Mouse (Mus musculus) erythroid progenitor cell, adult 5-6 weeks (primary cell): ENCODE data around the gene Il10rb. TPM values are rescaled to one million over a fixed set of nuclear protein-coding genes. Genes with fewer than 3 reads are reported as not detected.

Experiments used
- ATAC-seq: replicated peaks from 2 replicates; pipeline ENCODE4 v1.8.0; 2016; ENCODE audit warnings: moderate number of reproducible peaks, mild to moderate bottlenecking, moderate TSS enrichment, inconsistent platforms; ENCODE audit not compliant: poor library complexity, low FRiP score, severe bottlenecking
- total RNA-seq, 2 experiments: library from RNA; stranded (forward) in 1 of 2; stranded (reverse) in 1 of 2; fragments of 150-400 nt in 1 of 2; fragments of 186-747, 209-891 nt in 1 of 2; gene quantifications; 2 replicates each; pipeline versions ENCODE4 v1.2.3 to v1.2.4; 2015 to 2017; ENCODE audit warnings: low replicate concordance in 2 of 2

Il10rb gene
- total RNA-seq, 2 experiments from 2014 or later, result 21.8 to 33.1 TPM

- ATAC-seq, result peak; percentile 87
Measured at GRCm38 (mm10) chr16:91464594-91465504, 58.9 kb downstream of the Il10rb start.

- ATAC-seq, result peak; percentile 45
Measured at GRCm38 (mm10) chr16:91465505-91466240, 59.7 kb downstream of the Il10rb start.

GRCm38 (mm10) chr16:91466566-91466965 is 60.6 kb downstream of the Il10rb start:
- no peak for ATAC-seq

GRCm38 (mm10) chr16:91470470-91470869 is 64.5 kb downstream of the Il10rb start:
- ATAC-seq, result no peak

- no peak for ATAC-seq
Measured at GRCm38 (mm10) chr16:91471481-91471880, 65.5 kb downstream of the Il10rb start.

Other genes starting within 250 kb of the Il10rb start
- gene Olig2, start 180.7 kb upstream of the Il10rb start, total RNA-seq (2015; ENCODE audit: low replicate concordance), result not detected in 2 replicates
- gene Olig2, start 180.7 kb upstream of the Il10rb start, total RNA-seq (2017; ENCODE audit: low replicate concordance), result not detected in 2 replicates
- gene Olig1, start 136.4 kb upstream of the Il10rb start, total RNA-seq (2015; ENCODE audit: low replicate concordance), result not detected in 2 replicates
- gene Olig1, start 136.4 kb upstream of the Il10rb start, total RNA-seq (2017; ENCODE audit: low replicate concordance), result not detected in 2 replicates
- gene Ifnar2, start 33.4 kb upstream of the Il10rb start, total RNA-seq (2015; ENCODE audit: low replicate concordance), result 94.3 and 165 TPM in 2 replicates
- 71.6 and 141 TPM in 2 replicates for gene Ifnar2, start 33.4 kb upstream of the Il10rb start, total RNA-seq (2017; ENCODE audit: low replicate concordance)
- gene Gm21970, start 14.4 kb upstream of the Il10rb start, total RNA-seq (2015; ENCODE audit: low replicate concordance), result 4.7 and 12.6 TPM in 2 replicates
- gene Gm21970, start 14.4 kb upstream of the Il10rb start, total RNA-seq (2017; ENCODE audit: low replicate concordance), result not detected in 2 replicates
- gene Ifnar1, start 79.1 kb downstream of the Il10rb start, total RNA-seq (2015; ENCODE audit: low replicate concordance), result 31.9 and 32.1 TPM in 2 replicates
- gene Ifnar1, start 79.1 kb downstream of the Il10rb start, total RNA-seq (2017; ENCODE audit: low replicate concordance), result 38.1 and 46.3 TPM in 2 replicates
- gene Ifngr2, start 140.9 kb downstream of the Il10rb start, total RNA-seq (2015; ENCODE audit: low replicate concordance), result 5.4 and 6.1 TPM in 2 replicates
- gene Ifngr2, start 140.9 kb downstream of the Il10rb start, total RNA-seq (2017; ENCODE audit: low replicate concordance), result 2.3 and 5.8 TPM in 2 replicates
- 19.8 and 22.2 TPM in 2 replicates for gene Tmem50b, start 191.6 kb downstream of the Il10rb start, total RNA-seq (2015; ENCODE audit: low replicate concordance)
- 9.2 and 10.7 TPM in 2 replicates for gene Tmem50b, start 191.6 kb downstream of the Il10rb start, total RNA-seq (2017; ENCODE audit: low replicate concordance)
- gene Dnajc28, start 212.9 kb downstream of the Il10rb start, total RNA-seq (2015; ENCODE audit: low replicate concordance), result 1.3 and 2.2 TPM in 2 replicates
- 3.1 and 3.5 TPM in 2 replicates for gene Dnajc28, start 212.9 kb downstream of the Il10rb start, total RNA-seq (2017; ENCODE audit: low replicate concordance)
- 47.9 and 60.8 TPM in 2 replicates for gene Gart, start 240.8 kb downstream of the Il10rb start, total RNA-seq (2015; ENCODE audit: low replicate concordance)
- 48.5 and 63.1 TPM in 2 replicates for gene Gart, start 240.8 kb downstream of the Il10rb start, total RNA-seq (2017; ENCODE audit: low replicate concordance)
- 365 and 449 TPM in 2 replicates for gene Son, start 241.3 kb downstream of the Il10rb start, total RNA-seq (2015; ENCODE audit: low replicate concordance)
- gene Son, start 241.3 kb downstream of the Il10rb start, total RNA-seq (2017; ENCODE audit: low replicate concordance), result 237 and 325 TPM in 2 replicates